28 mouse cellular contexts compared by ENCODE assay signal in genomic region chr6:95372938-95373337, GRCm38 (mm10). TPM values are rescaled to one million over a fixed set of nuclear protein-coding genes. Genes with fewer than 3 reads are reported as not detected.
"Had no signal": no experiment of that assay in that cellular context is flagged by ENCODE, and none has a peak within 500 bp of the region (broad histone marks: within the 10 kb centered on the region; RNA-seq: fewer than 3 reads in every experiment).

No protein-coding gene starts in this region.

- DNase-seq: kidney, adult 9 months; kidney, postnatal 14 days; kidney, postnatal 4 days; liver, postnatal 0 days; lung, embryonic 14.5 days; right cerebral cortex, adult 18-20 months; right cerebral cortex, postnatal 14 days; right cerebral cortex, postnatal 4 days; thymus, adult 2 months; thymus, postnatal 14 days; thymus, postnatal 4 days had no signal

- H3K27ac ChIP-seq: limb, embryonic 10.5 days; limb, embryonic 13.5 days; liver, embryonic 14.5 days; macrophage; midbrain, embryonic 12.5 days; midbrain, embryonic 15.5 days; neural tube, embryonic 12.5 days; neural tube, embryonic 15.5 days had no signal

- H3K4me3 ChIP-seq: limb, embryonic 10.5 days; limb, embryonic 13.5 days; midbrain, embryonic 12.5 days; midbrain, embryonic 15.5 days; neural tube, embryonic 12.5 days; neural tube, embryonic 15.5 days had no signal

- ATAC-seq: liver, postnatal 0 days; lung, postnatal 0 days; midbrain, embryonic 15.5 days had no signal

- H3K9ac ChIP-seq: limb, embryonic 13.5 days; liver, embryonic 14.5 days; liver, postnatal 0 days; lung, embryonic 14.5 days; midbrain, embryonic 12.5 days; midbrain, embryonic 15.5 days; neural tube, embryonic 12.5 days; neural tube, embryonic 15.5 days had no signal

- H3K4me2 ChIP-seq: limb, embryonic 13.5 days; liver, embryonic 11.5 days; lung, embryonic 14.5 days; midbrain, embryonic 12.5 days; midbrain, embryonic 15.5 days; neural tube, embryonic 12.5 days; neural tube, embryonic 15.5 days had no signal

- H3K9me3 ChIP-seq: limb, embryonic 10.5 days; limb, embryonic 13.5 days; midbrain, embryonic 12.5 days; midbrain, embryonic 15.5 days; neural tube, embryonic 12.5 days; neural tube, embryonic 15.5 days had no signal

- H3K36me3 ChIP-seq: limb, embryonic 10.5 days; limb, embryonic 13.5 days; midbrain, embryonic 12.5 days; midbrain, embryonic 15.5 days; neural tube, embryonic 12.5 days; neural tube, embryonic 15.5 days had no signal

- H3K4me1 ChIP-seq: limb, embryonic 13.5 days; midbrain, embryonic 12.5 days; midbrain, embryonic 15.5 days; neural tube, embryonic 12.5 days had no signal

- H3K27me3 ChIP-seq: limb, embryonic 13.5 days; midbrain, embryonic 12.5 days; midbrain, embryonic 15.5 days; neural tube, embryonic 12.5 days; neural tube, embryonic 15.5 days had no signal

RNA-seq across cellular contexts. Expression of gene Gm10234, which starts 51.0 kb away (rescaled TPM):
- total RNA-seq: layer of hippocampus, adult 18-20 months; layer of hippocampus, postnatal 14 days; left cerebral cortex, adult 18-20 months; left cerebral cortex, postnatal 25 days; megakaryocyte, adult 5-6 weeks had no signal
- polyA plus RNA-seq: kidney, embryonic 16.5 days; limb, embryonic 10.5 days; limb, embryonic 13.5 days; liver, embryonic 11.5 days; liver, embryonic 14.5 days; liver, postnatal 0 days; lung, embryonic 14.5 days; lung, postnatal 0 days; macrophage; midbrain, embryonic 12.5 days; midbrain, embryonic 15.5 days; neural tube, embryonic 12.5 days; neural tube, embryonic 15.5 days; stomach, embryonic 14.5 days; thymus, adult 2 months had no signal
